Mouse (Mus musculus) olfactory bulb, adult 2 months (tissue): ENCODE results near the gene Vmn2r2. TPM values are rescaled to one million over a fixed set of nuclear protein-coding genes. Genes with fewer than 3 reads are reported as not detected.

ENCODE experiments used
- H3K27ac ChIP-seq: fragments of 200-500 bp; 2 replicates; pipeline ENCODE4 v1.5.1; 2012; ENCODE audit warnings: low read depth, low read length; ENCODE audit not compliant: insufficient read depth
- H3K4me1 ChIP-seq: fragments of 200-500 bp; 2 replicates; pipeline ENCODE4 v1.6.1; 2012; ENCODE audit warnings: low read length; ENCODE audit not compliant: control insufficient read depth, insufficient read depth
- H3K4me3 ChIP-seq: fragments of 200-500 bp; 2 replicates; pipeline ENCODE4 v1.5.1; 2012; ENCODE audit warnings: mild to moderate bottlenecking, low read depth, low read length, moderate library complexity; ENCODE audit not compliant: insufficient read depth
- CTCF ChIP-seq: fragments of 200-500 bp; IDR thresholded peaks from 2 replicates; pipeline ENCODE4 v1.5.1; 2012; ENCODE audit warnings: low read depth, mild to moderate bottlenecking, low read length, moderate library complexity; ENCODE audit not compliant: insufficient read depth
- POLR2A ChIP-seq: fragments of 200-500 bp; IDR thresholded peaks from 2 replicates; pipeline ENCODE4 v1.6.1; 2012; ENCODE audit warnings: mild to moderate bottlenecking, low read depth, low read length, moderate library complexity; ENCODE audit not compliant: insufficient read depth
- WGBS: fragments of 180-500 bp; shearing (Covaris S2); methylation state at CpG from one replicate; pipeline ENCODE4 v1.1.7; 2018; 5-methylcytosine and 5-hydroxymethylcytosine counted together
- polyA plus RNA-seq: library from polyadenylated mRNA; stranded (reverse); fragments of >200 nt; gene quantifications from 2 replicates; pipeline ENCODE4 v1.2.4, GENCODE M21; 2012; ENCODE audit warnings: low replicate concordance; ENCODE audit not compliant: missing spikeins, insufficient read depth, insufficient read length

Vmn2r2 gene
- not detected in 2 replicates for polyA plus RNA-seq

DNA sequence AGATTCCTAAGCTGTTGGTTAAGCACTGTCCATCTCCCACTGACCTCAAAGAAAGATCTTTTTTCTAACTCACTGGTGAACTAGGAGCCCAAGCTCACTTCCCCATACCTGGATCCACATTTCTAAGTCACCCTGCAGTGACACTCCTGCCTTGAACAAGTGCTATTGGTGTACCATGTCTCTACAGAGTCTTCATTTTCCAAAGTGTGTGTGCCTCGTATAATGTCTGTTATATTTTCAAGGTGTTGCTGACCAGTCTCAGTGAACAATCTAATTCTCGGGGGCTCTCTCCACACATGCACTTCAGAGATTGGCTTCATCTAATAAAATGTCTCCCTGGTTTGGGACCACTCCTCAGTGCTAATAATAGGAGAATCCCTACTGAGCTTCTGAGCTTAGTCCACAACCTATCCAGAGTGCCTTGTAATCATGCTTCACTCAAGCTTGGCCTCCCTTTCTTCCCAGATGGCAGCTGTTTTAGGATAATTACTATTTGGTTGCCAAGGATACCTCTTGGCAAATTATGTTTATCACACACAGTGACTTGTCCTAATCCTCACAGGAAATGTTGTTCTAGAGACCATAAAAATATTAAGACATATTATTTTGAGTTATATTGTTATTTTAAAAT, at the start of gene Vmn2r2:
Gene Vmn2r2 (minus strand): TSS at position 51 of the 631 bp plus-strand sequence.
- Histone ChIP-seq H3K4me1 (no peaks in the 10 kb centered on the region), H3K4me3 (no peak within 1 kb of the TSS), H3K27ac (no peak within 1 kb of the TSS)
- WGBS: 73% methylated on average over 2 of the region's 2 CpGs
- no peak for TF ChIP-seq POLR2A
- TF ChIP-seq CTCF: no peak

DNA sequence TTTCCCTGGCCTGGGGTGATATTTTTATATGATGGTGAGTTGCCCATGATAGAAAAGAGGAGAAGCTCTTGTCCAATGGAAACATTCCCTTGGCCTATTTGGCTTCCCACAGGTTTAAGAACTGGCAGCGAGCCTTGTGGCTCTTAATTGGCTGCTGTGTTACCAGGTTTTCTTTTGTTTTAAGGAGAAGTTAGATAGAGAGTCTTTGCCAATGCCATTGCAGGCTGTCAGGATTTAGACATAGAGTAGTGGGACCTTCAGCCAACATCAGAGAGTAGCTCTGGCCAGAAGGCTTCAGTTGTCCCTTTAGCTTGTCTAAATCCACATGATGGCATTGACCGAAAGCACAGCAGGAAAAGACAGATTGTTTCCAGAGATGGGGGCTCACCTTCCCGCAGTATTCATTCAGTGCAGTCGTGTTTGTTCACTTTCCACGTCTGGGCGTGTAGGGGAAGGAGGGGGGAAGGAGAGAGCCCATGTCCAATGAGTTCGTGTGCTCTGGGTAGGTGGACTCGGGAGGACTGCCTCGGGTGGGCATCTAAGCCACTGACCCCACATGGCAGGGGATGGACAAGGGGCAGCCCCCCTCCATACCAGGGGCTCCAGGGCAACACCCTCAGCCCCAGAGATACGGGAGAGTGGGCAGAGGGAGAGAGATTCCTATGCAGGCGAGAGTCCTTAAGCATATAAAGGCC, 28.2 kb downstream of the Vmn2r2 start:
- no peak for TF ChIP-seq CTCF
- TF ChIP-seq POLR2A: no peak

GRCm38 (mm10) chr3:64112707-64113106, 29.0 kb downstream of the Vmn2r2 start:
- Histone ChIP-seq H3K27ac (no peak overlapping the region), H3K4me1 (no peaks in the 10 kb centered on the region), H3K4me3 (no peak overlapping the region)
- no peak for TF ChIP-seq CTCF
- no peak for TF ChIP-seq POLR2A
- 88% methylated on average over 1 of the region's 1 CpGs for WGBS

More for the DNA sequence above, 28.2 kb downstream of the Vmn2r2 start:
- Histone ChIP-seq H3K27ac (no peak overlapping the region), H3K4me1 (no peaks in the 10 kb centered on the region), H3K4me3 (no peak overlapping the region)
- WGBS: 71% methylated on average over 11 of the region's 11 CpGs

DNA sequence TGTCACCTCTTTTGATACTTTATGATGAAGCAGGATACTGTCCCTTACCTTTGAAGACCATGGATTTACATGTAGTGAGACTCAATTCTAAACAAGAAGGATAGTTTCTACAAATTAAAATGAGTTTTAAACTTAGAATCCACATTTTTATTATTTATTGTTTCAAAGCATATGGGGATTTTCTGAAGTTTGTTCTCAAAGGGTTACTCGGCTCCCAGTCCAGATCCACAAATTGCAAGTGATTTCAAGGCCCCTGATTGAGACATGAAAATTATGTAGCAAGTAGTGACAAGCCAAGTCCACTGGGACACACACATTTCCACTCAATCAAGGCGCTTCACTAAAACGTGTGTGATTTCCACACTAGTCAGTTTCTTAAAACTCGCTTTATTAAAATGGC, 60.5 kb downstream of the Vmn2r2 start, which contains the start of gene Vmn2r1:
Gene Vmn2r1 (plus strand): TSS at position 301 of the 400 bp plus-strand sequence.
- no peak within 1 kb of the TSS for H3K27ac ChIP-seq
- TF ChIP-seq CTCF (no peak), POLR2A (no peak)
- WGBS: 85% methylated on average over 4 of the region's 4 CpGs

More for the DNA sequence above, 60.5 kb downstream of the Vmn2r2 start, which contains the start of gene Vmn2r1:
- H3K4me1 ChIP-seq: no peaks in the 10 kb centered on the region
- H3K4me3 ChIP-seq: no peak within 1 kb of the TSS

Other genes starting within 250 kb of the Vmn2r2 start
- gene Plch1, start 242.5 kb downstream of the Vmn2r2 start, polyA plus RNA-seq: not detected in 2 replicates
- not detected in 2 replicates for gene E130311K13Rik, start 212.5 kb downstream of the Vmn2r2 start, polyA plus RNA-seq
- not detected in 2 replicates for gene Slc33a1, start 177.2 kb downstream of the Vmn2r2 start, polyA plus RNA-seq
- not detected in 2 replicates for gene Gmps, start 165.8 kb downstream of the Vmn2r2 start, polyA plus RNA-seq
- gene Vmn2r1, start 60.4 kb downstream of the Vmn2r2 start, polyA plus RNA-seq: not detected in 2 replicates
- gene Vmn2r3, start 147.8 kb upstream of the Vmn2r2 start, polyA plus RNA-seq: not detected in 2 replicates